Mouse (Mus musculus): ENCODE measurements around the gene Slc12a3. TPM values are rescaled to one million over a fixed set of nuclear protein-coding genes. Genes with fewer than 3 reads are reported as not detected.

Slc12a3 gene
- polyA plus RNA-seq, 1 experiment from 2014 or later = 0.21 TPM

- no peak overlapping the region for H3K4me2 ChIP-seq (ENCODE audit: low read length)
- no peak overlapping the region for H3K4me3 ChIP-seq (ENCODE audit: low read length)
- ATAC-seq = peak; percentile 76
- no peaks in the 10 kb centered on the region for H3K27me3 ChIP-seq (replicated peaks; ENCODE audit: control insufficient read depth, insufficient read depth, low read length)
- H3K27ac ChIP-seq (ENCODE audit: low read depth, low read length) = no peak overlapping the region
- 58% methylated on average over 5 of the region's 5 CpGs for WGBS
- H3K9ac ChIP-seq (ENCODE audit: low read depth, low read length) = no peak overlapping the region; the same call in 1 of the 2 replicates
- H3K4me1 ChIP-seq (ENCODE audit: control insufficient read depth, insufficient read depth, low read depth, low read length) = peaks cover 5% of the 10 kb centered on the region; the same call in 1 of the 2 replicates
- H3K36me3 ChIP-seq (ENCODE audit: control insufficient read depth, insufficient read depth, low read length) = no peaks in the 10 kb centered on the region
- H3K9me3 ChIP-seq (ENCODE audit: control insufficient read depth, low read length) = no peaks in the 10 kb centered on the region
These were observed 29.5 kb downstream of the Slc12a3 start for GRCm38 (mm10) chr8:94358541-94358940.

GRCm38 (mm10) chr8:94361774-94362431, 32.9 kb downstream of the Slc12a3 start:
- Histone ChIP-seq H3K9ac (ENCODE audit: low read depth, low read length) (no peak overlapping the region), H3K36me3 (ENCODE audit: control insufficient read depth, insufficient read depth, low read length) (no peaks in the 10 kb centered on the region)
- 93% methylated on average over 6 of the region's 6 CpGs for WGBS

GRCm38 (mm10) chr8:94362607-94363239, 33.7 kb downstream of the Slc12a3 start:
- Histone ChIP-seq H3K9me3 (ENCODE audit: control insufficient read depth, low read length) (no peaks in the 10 kb centered on the region), H3K9ac (ENCODE audit: low read depth, low read length) (no peak overlapping the region), H3K4me1 (ENCODE audit: control insufficient read depth, insufficient read depth, low read depth, low read length) (peaks cover 5% of the 10 kb centered on the region; the same call in 1 of the 2 replicates), H3K4me2 (ENCODE audit: low read length) (no peak overlapping the region), H3K4me3 (ENCODE audit: low read length) (no peak overlapping the region), H3K36me3 (ENCODE audit: control insufficient read depth, insufficient read depth, low read length) (no peaks in the 10 kb centered on the region), H3K27ac (ENCODE audit: low read depth, low read length) (no peak overlapping the region), H3K27me3 (replicated peaks; ENCODE audit: control insufficient read depth, insufficient read depth, low read length) (no peaks in the 10 kb centered on the region)
- ATAC-seq = no peak
- WGBS = 88% methylated on average over 7 of the region's 7 CpGs

More at GRCm38 (mm10) chr8:94361774-94362431, 32.9 kb downstream of the Slc12a3 start:
- no peak for ATAC-seq
- Histone ChIP-seq H3K4me3 (ENCODE audit: low read length) (no peak overlapping the region), H3K4me2 (ENCODE audit: low read length) (no peak overlapping the region), H3K4me1 (ENCODE audit: control insufficient read depth, insufficient read depth, low read depth, low read length) (peaks cover 5% of the 10 kb centered on the region; the same call in 1 of the 2 replicates), H3K9me3 (ENCODE audit: control insufficient read depth, low read length) (no peaks in the 10 kb centered on the region), H3K27ac (ENCODE audit: low read depth, low read length) (no peak overlapping the region), H3K27me3 (replicated peaks; ENCODE audit: control insufficient read depth, insufficient read depth, low read length) (no peaks in the 10 kb centered on the region)

- Histone ChIP-seq H3K36me3 (ENCODE audit: control insufficient read depth, insufficient read depth, low read length) (no peaks in the 10 kb centered on the region), H3K4me2 (ENCODE audit: low read length) (no peak overlapping the region), H3K27ac (ENCODE audit: low read depth, low read length) (no peak overlapping the region), H3K9me3 (ENCODE audit: control insufficient read depth, low read length) (no peaks in the 10 kb centered on the region), H3K9ac (ENCODE audit: low read depth, low read length) (no peak overlapping the region), H3K4me3 (ENCODE audit: low read length) (no peak overlapping the region), H3K4me1 (ENCODE audit: control insufficient read depth, insufficient read depth, low read depth, low read length) (peaks cover 5% of the 10 kb centered on the region; the same call in 1 of the 2 replicates), H3K27me3 (replicated peaks; ENCODE audit: control insufficient read depth, insufficient read depth, low read length) (no peaks in the 10 kb centered on the region)
- 51% methylated on average over 4 of the region's 4 CpGs for WGBS
- ATAC-seq = no peak
These were observed 34.3 kb downstream of the Slc12a3 start for GRCm38 (mm10) chr8:94363288-94363688.

- no peak for ATAC-seq
- Histone ChIP-seq H3K27ac (ENCODE audit: low read depth, low read length) (no peak overlapping the region), H3K36me3 (ENCODE audit: control insufficient read depth, insufficient read depth, low read length) (no peaks in the 10 kb centered on the region), H3K9me3 (ENCODE audit: control insufficient read depth, low read length) (no peaks in the 10 kb centered on the region), H3K4me1 (ENCODE audit: control insufficient read depth, insufficient read depth, low read depth, low read length) (no peaks in the 10 kb centered on the region), H3K9ac (ENCODE audit: low read depth, low read length) (no peak overlapping the region), H3K27me3 (replicated peaks; ENCODE audit: control insufficient read depth, insufficient read depth, low read length) (no peaks in the 10 kb centered on the region), H3K4me3 (ENCODE audit: low read length) (no peak overlapping the region), H3K4me2 (ENCODE audit: low read length) (no peak overlapping the region)
- WGBS = 82% methylated on average over 2 of the region's 2 CpGs
These were observed 34.9 kb downstream of the Slc12a3 start for GRCm38 (mm10) chr8:94363906-94364305.

GRCm38 (mm10) chr8:94364686-94365312, 35.8 kb downstream of the Slc12a3 start:
- Histone ChIP-seq H3K27ac (ENCODE audit: low read depth, low read length) (no peak overlapping the region), H3K36me3 (ENCODE audit: control insufficient read depth, insufficient read depth, low read length) (no peaks in the 10 kb centered on the region), H3K27me3 (replicated peaks; ENCODE audit: control insufficient read depth, insufficient read depth, low read length) (no peaks in the 10 kb centered on the region), H3K9me3 (ENCODE audit: control insufficient read depth, low read length) (no peaks in the 10 kb centered on the region), H3K9ac (ENCODE audit: low read depth, low read length) (no peak overlapping the region), H3K4me1 (ENCODE audit: control insufficient read depth, insufficient read depth, low read depth, low read length) (no peaks in the 10 kb centered on the region), H3K4me2 (ENCODE audit: low read length) (no peak overlapping the region), H3K4me3 (ENCODE audit: low read length) (no peak overlapping the region)
- ATAC-seq = no peak
- 90% methylated on average over 6 of the region's 6 CpGs for WGBS

- H3K4me2 ChIP-seq (ENCODE audit: low read length) = no peak overlapping the region
- no peak for ATAC-seq
- no peaks in the 10 kb centered on the region for H3K9me3 ChIP-seq (ENCODE audit: control insufficient read depth, low read length)
- H3K9ac ChIP-seq (ENCODE audit: low read depth, low read length) = no peak overlapping the region
- H3K27me3 ChIP-seq (replicated peaks; ENCODE audit: control insufficient read depth, insufficient read depth, low read length) = no peaks in the 10 kb centered on the region
- no peaks in the 10 kb centered on the region for H3K36me3 ChIP-seq (ENCODE audit: control insufficient read depth, insufficient read depth, low read length)
- H3K4me3 ChIP-seq (ENCODE audit: low read length) = no peak overlapping the region
- no peak overlapping the region for H3K27ac ChIP-seq (ENCODE audit: low read depth, low read length)
- no peaks in the 10 kb centered on the region for H3K4me1 ChIP-seq (ENCODE audit: control insufficient read depth, insufficient read depth, low read depth, low read length)
- 89% methylated on average over 9 of the region's 9 CpGs for WGBS
These were observed 36.5 kb downstream of the Slc12a3 start for GRCm38 (mm10) chr8:94365410-94365981.

- Histone ChIP-seq H3K27ac (ENCODE audit: low read depth, low read length) (no peak overlapping the region), H3K27me3 (replicated peaks; ENCODE audit: control insufficient read depth, insufficient read depth, low read length) (no peaks in the 10 kb centered on the region), H3K9ac (ENCODE audit: low read depth, low read length) (no peak overlapping the region), H3K4me1 (ENCODE audit: control insufficient read depth, insufficient read depth, low read depth, low read length) (no peaks in the 10 kb centered on the region), H3K4me3 (ENCODE audit: low read length) (no peak overlapping the region), H3K4me2 (ENCODE audit: low read length) (no peak overlapping the region), H3K36me3 (ENCODE audit: control insufficient read depth, insufficient read depth, low read length) (no peaks in the 10 kb centered on the region), H3K9me3 (ENCODE audit: control insufficient read depth, low read length) (no peaks in the 10 kb centered on the region)
- ATAC-seq = no peak
- WGBS = 88% methylated on average over 5 of the region's 5 CpGs
These were observed 41.8 kb downstream of the Slc12a3 start for GRCm38 (mm10) chr8:94370839-94371238.

All from hindbrain, embryonic 16.5 days (tissue).